Comparison of ENCODE assay signal across 25 mouse cellular contexts in the genomic region with DNA sequence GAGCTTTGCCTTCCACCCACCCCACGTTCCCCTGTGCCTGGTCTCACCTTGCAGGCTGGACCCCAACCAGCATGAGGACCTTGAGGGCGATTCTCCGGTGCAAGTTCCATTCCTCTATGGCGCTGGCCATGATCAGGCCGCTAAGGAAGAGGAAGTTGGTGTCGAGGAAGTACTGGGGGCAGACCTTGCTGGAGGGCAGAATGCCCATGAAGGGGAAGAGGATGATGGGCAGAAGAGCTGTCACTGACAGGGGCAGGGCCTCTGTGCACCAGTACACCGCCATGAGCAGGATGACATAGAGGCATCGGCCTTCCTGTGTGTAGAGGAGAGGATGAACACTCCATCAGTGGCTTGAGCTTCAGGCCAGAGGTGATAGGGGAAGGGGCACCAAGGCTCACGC. TPM values are rescaled to one million over a fixed set of nuclear protein-coding genes. Genes with fewer than 3 reads are reported as not detected.
DNase-seq lines count a peak whose midpoint lies in the region; ATAC-seq lines count a peak whose summit lies in the region.
"Had no signal": no experiment of that assay in that cellular context is flagged by ENCODE, and none has a peak within 500 bp of the region (broad histone marks: within the 10 kb centered on the region; RNA-seq: fewer than 3 reads in every experiment).

No protein-coding gene starts in this region.

- H3K4me3 ChIP-seq in forebrain, embryonic 15.5 days, result no peak overlapping the region
- H3K4me3 ChIP-seq: forebrain, embryonic 10.5 days; forebrain, embryonic 13.5 days; heart, embryonic 13.5 days; hindbrain, embryonic 12.5 days; hindbrain, embryonic 15.5 days had no signal

- H3K4me1 ChIP-seq in forebrain, embryonic 15.5 days, result no peaks in the 10 kb centered on the region
- H3K4me1 ChIP-seq: forebrain, embryonic 13.5 days; heart, embryonic 13.5 days; hindbrain, embryonic 15.5 days had no signal

- intact Hi-C loops in heart, postnatal 14 days (cut with DNase I), result no loop called here

- H3K9me3 ChIP-seq in forebrain, embryonic 15.5 days, result no peaks in the 10 kb centered on the region
- H3K9me3 ChIP-seq: forebrain, embryonic 10.5 days; forebrain, embryonic 13.5 days; heart, embryonic 13.5 days; hindbrain, embryonic 12.5 days; hindbrain, embryonic 15.5 days had no signal

- no peaks in the 10 kb centered on the region for H3K27me3 ChIP-seq in forebrain, embryonic 15.5 days
- H3K27me3 ChIP-seq: forebrain, embryonic 13.5 days; hindbrain, embryonic 12.5 days; hindbrain, embryonic 15.5 days had no signal

- no peak overlapping the region for H3K27ac ChIP-seq in forebrain, embryonic 15.5 days (replicated peaks)
- H3K27ac ChIP-seq: forebrain, embryonic 10.5 days; forebrain, embryonic 13.5 days; heart, embryonic 13.5 days; hindbrain, embryonic 12.5 days; hindbrain, embryonic 15.5 days had no signal

- no peak overlapping the region for H3K9ac ChIP-seq in forebrain, embryonic 15.5 days (replicated peaks)
- H3K9ac ChIP-seq: forebrain, embryonic 13.5 days; forebrain, postnatal 0 days; heart, embryonic 13.5 days; hindbrain, embryonic 12.5 days; hindbrain, embryonic 15.5 days had no signal

- no peak overlapping the region for H3K4me2 ChIP-seq in forebrain, embryonic 15.5 days (replicated peaks)
- H3K4me2 ChIP-seq: forebrain, embryonic 13.5 days; heart, embryonic 13.5 days; hindbrain, embryonic 12.5 days; hindbrain, embryonic 15.5 days had no signal

- ATAC-seq in megakaryocyte, adult 5-6 weeks (ENCODE audit: poor library complexity, severe bottlenecking), result peak; percentile 63
- peak; percentile 38 for ATAC-seq in monocyte, adult 5-6 weeks (replicated peaks; ENCODE audit: insufficient number of reproducible peaks, low FRiP score, low TSS enrichment, poor library complexity, severe bottlenecking)
- ATAC-seq in forebrain, embryonic 15.5 days (replicated peaks), result no peak
- ATAC-seq: forebrain, embryonic 13.5 days; forebrain, postnatal 0 days; intestine, postnatal 0 days; Patski had no signal

- H3K36me3 ChIP-seq in forebrain, embryonic 15.5 days, result no peaks in the 10 kb centered on the region
- H3K36me3 ChIP-seq: forebrain, embryonic 10.5 days; G1E; heart, embryonic 13.5 days; hindbrain, embryonic 12.5 days; hindbrain, embryonic 15.5 days had no signal

- WGBS in forebrain, embryonic 15.5 days, result 88% methylated on average over 9 of the region's 9 CpGs

- DNase-seq in heart, adult 18-20 months, result peak; percentile 7 to 12
- no peak for DNase-seq in heart, postnatal 14 days
- DNase-seq in urinary bladder, postnatal 4 days (ENCODE audit: low spot score in 2 of 2), result no peak
- DNase-seq: adrenal gland, postnatal 14 days; B cell, adult 2 months; cerebellum, adult 11-12 months; cerebellum, adult 8-10 months; cerebellum, postnatal 10 days; cerebellum, postnatal 36 days; forebrain, postnatal 0 days; gastrocnemius, postnatal 25 days had no signal

RNA-seq across cellular contexts. Expression of a gene that starts 24.6 kb away (rescaled TPM):
- total RNA-seq in heart, adult 18-20 months (2021), result under 1 TPM; 0.25 to 0.31 TPM
- under 1 TPM; 0.34 to 0.38 TPM for total RNA-seq in heart, postnatal 14 days (2021)
- 0.39 and 0.42 TPM in 2 replicates for total RNA-seq in megakaryocyte, adult 5-6 weeks (2015)
- 0.37 TPM in 1 of 2 replicates, not detected in the other for total RNA-seq in megakaryocyte, adult 5-6 weeks (2017)
- total RNA-seq in monocyte, adult 5-6 weeks (2017), result not detected in 3 replicates
- polyA plus RNA-seq in forebrain, embryonic 15.5 days (2015; fragmentation: Nextera tagmentation; extraction: Ambion mirVana), result 5.3 and 5.4 TPM in 2 replicates
- total RNA-seq: CH12.LX; hematopoietic stem cell, adult 5-6 weeks had no signal
- polyA plus RNA-seq: G1E; intestine, postnatal 0 days had no signal

RNA-seq across cellular contexts. Expression of a gene that starts 44.6 kb away (rescaled TPM):
- 10 to 100 TPM; 10.5 to 12.6 TPM for total RNA-seq in heart, adult 18-20 months (2021)
- total RNA-seq in heart, postnatal 14 days (2021), result 10 to 100 TPM; 10.6 to 10.9 TPM
- total RNA-seq in megakaryocyte, adult 5-6 weeks (2015), result 3.9 and 5.7 TPM in 2 replicates
- total RNA-seq in megakaryocyte, adult 5-6 weeks (2017), result 4.0 and 5.1 TPM in 2 replicates
- total RNA-seq in monocyte, adult 5-6 weeks (2017), result 4.5 to 14.9 TPM (median 5.4 TPM) in 3 replicates
- 47.1 and 48.6 TPM in 2 replicates for polyA plus RNA-seq in forebrain, embryonic 15.5 days (2015; fragmentation: Nextera tagmentation; extraction: Ambion mirVana)

RNA-seq across cellular contexts. Expression of a gene that starts 48.3 kb away (rescaled TPM):
- total RNA-seq in heart, adult 18-20 months (2021), result not detected
- not detected for total RNA-seq in heart, postnatal 14 days (2021)
- total RNA-seq in megakaryocyte, adult 5-6 weeks (2015), result 0.11 TPM in 1 of 2 replicates, not detected in the other
- total RNA-seq in megakaryocyte, adult 5-6 weeks (2017), result 0.04 and 0.11 TPM in 2 replicates
- 0.19 TPM in 1 of 3 replicates, not detected in the others for total RNA-seq in monocyte, adult 5-6 weeks (2017)
- 0.05 TPM in 1 of 2 replicates, not detected in the other for polyA plus RNA-seq in forebrain, embryonic 15.5 days (2015; fragmentation: Nextera tagmentation; extraction: Ambion mirVana)
- total RNA-seq: CH12.LX; forebrain, postnatal 0 days; hematopoietic stem cell, adult 5-6 weeks had no signal
- polyA plus RNA-seq: brain, embryonic 14.5 days; forebrain, embryonic 13.5 days; forebrain, postnatal 0 days; G1E; heart, embryonic 13.5 days; hindbrain, embryonic 15.5 days; Patski had no signal

RNA-seq across cellular contexts. Expression of a gene that starts 55.1 kb away (rescaled TPM):
- 1 to 10 TPM; 5.7 to 7.0 TPM for total RNA-seq in heart, adult 18-20 months (2021)
- 1 to 10 TPM; 3.4 to 4.4 TPM for total RNA-seq in heart, postnatal 14 days (2021)
- 0.05 TPM in 1 of 2 replicates, not detected in the other for total RNA-seq in megakaryocyte, adult 5-6 weeks (2015)
- not detected in 2 replicates for total RNA-seq in megakaryocyte, adult 5-6 weeks (2017)
- total RNA-seq in monocyte, adult 5-6 weeks (2017), result 0.68 TPM in 1 of 3 replicates, not detected in the others
- 2.4 and 2.6 TPM in 2 replicates for polyA plus RNA-seq in forebrain, embryonic 15.5 days (2015; fragmentation: Nextera tagmentation; extraction: Ambion mirVana)
- total RNA-seq: CH12.LX had no signal
- polyA plus RNA-seq: G1E, Patski had no signal

Comparison
In these comparisons a context has a peak if more than half of its experiments do, and no peak if none do; other contexts are left out.
1. DNase-seq: peak in heart, adult 18-20 months (2 of 2); none in heart, postnatal 14 days (0 of 2) and urinary bladder, postnatal 4 days (0 of 2).